Mouse (Mus musculus) left cerebral cortex, adult 8-10 months (tissue): ENCODE results near the gene Mgat5. TPM values are rescaled to one million over a fixed set of nuclear protein-coding genes. Genes with fewer than 3 reads are reported as not detected.

Experiments
- DNase-seq, 2 experiments: peaks; one replicate each; pipeline ENCODE4 v3.0.0; 2022; ENCODE audit warnings: low spot score in 2 of 2
- total RNA-seq, 4 experiments: library from RNA; stranded (reverse); gene quantifications; 2 replicates each; pipeline ENCODE4 v1.2.4; 2022

The Mgat5 gene
- total RNA-seq, 4 experiments from 2014 or later = 65.4 to 79.2 (median 69.7) TPM

GRCm38 (mm10) chr1:127380140-127380539 is 175.3 kb downstream of the Mgat5 start:
- DNase-seq = no peak

GRCm38 (mm10) chr1:127380749-127381501 is 176.1 kb downstream of the Mgat5 start:
- peak in 1 of 2 experiments; percentile 22 for DNase-seq

- DNase-seq = no peak
Measured at GRCm38 (mm10) chr1:127383071-127383470, 178.3 kb downstream of the Mgat5 start.

GRCm38 (mm10) chr1:127387226-127387625 is 182.4 kb downstream of the Mgat5 start:
- no peak for DNase-seq

- DNase-seq = no peak
Measured at GRCm38 (mm10) chr1:127387661-127388060, 182.8 kb downstream of the Mgat5 start.

GRCm38 (mm10) chr1:127394716-127395115 is 189.9 kb downstream of the Mgat5 start:
- DNase-seq = no peak

GRCm38 (mm10) chr1:127395724-127396123 is 190.9 kb downstream of the Mgat5 start:
- DNase-seq = no peak

- no peak for DNase-seq
Measured at GRCm38 (mm10) chr1:127396569-127397349, 191.9 kb downstream of the Mgat5 start.

GRCm38 (mm10) chr1:127397396-127397795 is 192.6 kb downstream of the Mgat5 start:
- DNase-seq = no peak

- DNase-seq = no peak
Measured at GRCm38 (mm10) chr1:127398186-127398585, 193.4 kb downstream of the Mgat5 start.

- no peak for DNase-seq
Measured at GRCm38 (mm10) chr1:127400198-127400597, 195.4 kb downstream of the Mgat5 start.

GRCm38 (mm10) chr1:127400666-127401065 is 195.9 kb downstream of the Mgat5 start:
- no peak for DNase-seq

- no peak for DNase-seq
Measured at GRCm38 (mm10) chr1:127404655-127405054, 199.8 kb downstream of the Mgat5 start.

- DNase-seq = no peak
Measured at GRCm38 (mm10) chr1:127408957-127409423, 204.2 kb downstream of the Mgat5 start.

GRCm38 (mm10) chr1:127409512-127409911 is 204.7 kb downstream of the Mgat5 start:
- no peak for DNase-seq

- no peak for DNase-seq
Measured at GRCm38 (mm10) chr1:127414500-127414899, 209.7 kb downstream of the Mgat5 start.

GRCm38 (mm10) chr1:127415896-127416295 is 211.1 kb downstream of the Mgat5 start:
- DNase-seq = no peak

GRCm38 (mm10) chr1:127416971-127417370 is 212.2 kb downstream of the Mgat5 start:
- no peak for DNase-seq

GRCm38 (mm10) chr1:127418916-127419575 is 214.2 kb downstream of the Mgat5 start:
- no peak for DNase-seq

- DNase-seq = no peak
Measured at GRCm38 (mm10) chr1:127419581-127419980, 214.8 kb downstream of the Mgat5 start.

GRCm38 (mm10) chr1:127420383-127420782 is 215.6 kb downstream of the Mgat5 start:
- DNase-seq = no peak

GRCm38 (mm10) chr1:127420795-127421194 is 216.0 kb downstream of the Mgat5 start:
- no peak for DNase-seq
